Mouse (Mus musculus) left cerebral cortex, postnatal 10 days (tissue): ENCODE data around the gene Cypt3. TPM values are rescaled to one million over a fixed set of nuclear protein-coding genes. Genes with fewer than 3 reads are reported as not detected.

Experiments used
- DNase-seq, 2 experiments: peaks; one replicate each; pipeline ENCODE4 v3.0.0; 2021 to 2022; ENCODE audit warnings: low spot score in 2 of 2, mixed read lengths in 1 of 2; ENCODE audit errors: extremely low spot score in 1 of 2
- intact Hi-C: fragments of 180-260 bp; cut with DNase I; formaldehyde crosslinking; loops from one replicate; pipeline ENCODE4 v1.15.1; 2025
- total RNA-seq, 2 experiments: library from RNA; stranded (reverse); gene quantifications; 2 replicates each; pipeline ENCODE4 v1.2.3; 2021

Gene Cypt3
- total RNA-seq: not detected

DNA sequence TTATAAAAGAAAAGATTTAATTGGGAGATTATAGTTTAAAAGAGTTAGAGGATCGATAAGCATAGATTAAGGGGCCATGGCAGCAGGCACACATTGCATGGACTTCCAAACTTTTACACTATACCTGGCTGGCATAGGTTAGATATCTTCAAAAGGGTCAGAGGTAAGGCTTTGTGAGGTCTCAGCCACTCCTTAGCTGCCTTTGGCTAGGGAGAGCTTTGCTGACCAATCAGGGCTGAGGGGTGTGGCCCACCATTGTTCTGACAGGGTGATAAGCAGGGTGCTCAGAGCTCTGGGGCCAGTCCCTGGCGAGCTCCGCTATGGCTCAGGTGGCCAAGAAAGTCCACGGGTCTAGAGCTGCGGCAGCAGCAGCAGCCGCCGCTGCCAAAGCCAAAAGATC, at the start of gene Cypt3:
Gene Cypt3 (plus strand): TSS at position 301 of the 400 bp plus-strand sequence.
- no peak for DNase-seq
- intact Hi-C loops: no loop called here

DNA sequence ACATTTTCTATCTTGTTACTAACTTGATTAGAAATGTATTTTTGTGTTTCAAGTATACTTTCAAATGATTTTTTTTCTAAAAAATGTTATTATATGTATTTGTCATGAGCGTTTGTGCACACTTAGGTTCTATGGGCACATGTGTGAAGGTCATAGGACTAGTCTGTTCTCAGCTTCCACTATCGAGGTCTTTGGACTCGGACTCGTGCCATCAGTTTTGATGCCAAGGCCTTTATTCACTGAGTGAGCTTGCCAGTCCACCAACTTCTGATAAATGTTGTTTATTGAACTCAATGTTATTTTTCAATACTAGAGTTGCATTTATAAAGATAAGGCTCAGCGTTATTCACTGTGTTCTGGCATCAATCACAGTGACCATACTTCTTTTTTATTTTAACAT, 42.9 kb upstream of the Cypt3 start:
- DNase-seq: no peak
- intact Hi-C loops: no loop called here

DNA sequence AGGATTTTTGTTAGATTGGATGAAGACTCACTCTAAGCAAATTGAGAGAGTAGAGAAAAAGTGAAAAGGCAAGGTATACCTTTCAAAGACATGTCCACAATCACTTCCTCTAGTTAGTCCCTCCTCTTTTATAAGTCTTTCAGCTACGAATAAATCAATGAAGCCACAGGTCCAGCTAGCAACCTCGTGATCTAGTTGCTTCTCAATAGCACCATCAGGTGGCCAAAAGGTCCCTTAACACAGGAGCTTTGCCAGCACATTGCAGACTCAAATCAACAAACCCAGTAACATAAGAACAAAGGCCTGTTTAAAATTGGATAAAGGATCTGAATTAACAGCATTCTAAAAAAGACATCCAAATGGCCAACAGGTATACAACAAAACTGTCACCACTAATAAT, 30.0 kb upstream of the Cypt3 start:
- intact Hi-C loops: no loop called here
- DNase-seq: no peak

DNA sequence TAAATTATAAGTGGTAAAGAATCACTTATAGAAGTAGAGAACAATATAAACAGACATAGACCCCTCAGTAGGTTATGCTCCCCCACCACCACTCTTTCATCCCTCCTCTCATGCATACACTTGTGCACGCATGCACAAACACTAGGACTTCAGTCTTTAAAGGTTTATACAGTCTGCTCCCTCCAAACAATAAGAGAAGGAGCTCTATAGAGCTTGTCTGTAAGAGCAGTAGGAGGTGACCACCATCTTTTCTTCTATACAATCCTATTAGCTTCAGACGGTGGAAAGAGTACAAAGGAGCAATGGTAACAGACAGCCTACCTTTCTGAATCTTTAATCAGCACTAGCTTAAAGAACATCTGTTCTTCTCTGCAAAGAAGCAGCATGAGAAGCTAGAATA, 1.8 kb upstream of the Cypt3 start:
- intact Hi-C loops: no loop called here

DNA sequence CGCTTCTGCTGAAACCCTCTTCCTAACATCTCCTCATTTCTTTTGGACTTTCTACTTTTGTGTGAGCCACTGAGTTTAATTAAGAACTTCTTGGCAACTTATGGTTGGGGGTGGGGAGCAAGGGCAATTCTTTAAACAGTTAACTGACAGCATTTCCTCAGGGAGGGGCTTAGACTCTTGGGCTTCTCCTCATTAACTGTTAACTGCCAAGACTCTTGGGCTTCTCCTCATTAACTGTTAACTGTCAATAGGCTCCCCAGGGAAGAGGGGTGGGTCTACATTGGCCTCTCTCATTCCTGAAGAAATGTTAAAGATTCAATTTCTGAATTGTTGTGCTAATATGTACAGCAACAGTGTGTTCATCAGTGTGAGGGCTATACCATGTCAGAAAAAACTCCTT, 6.3 kb downstream of the Cypt3 start:
- intact Hi-C loops: no loop called here

More for the DNA sequence above, 1.8 kb upstream of the Cypt3 start:
- no peak for DNase-seq

DNA sequence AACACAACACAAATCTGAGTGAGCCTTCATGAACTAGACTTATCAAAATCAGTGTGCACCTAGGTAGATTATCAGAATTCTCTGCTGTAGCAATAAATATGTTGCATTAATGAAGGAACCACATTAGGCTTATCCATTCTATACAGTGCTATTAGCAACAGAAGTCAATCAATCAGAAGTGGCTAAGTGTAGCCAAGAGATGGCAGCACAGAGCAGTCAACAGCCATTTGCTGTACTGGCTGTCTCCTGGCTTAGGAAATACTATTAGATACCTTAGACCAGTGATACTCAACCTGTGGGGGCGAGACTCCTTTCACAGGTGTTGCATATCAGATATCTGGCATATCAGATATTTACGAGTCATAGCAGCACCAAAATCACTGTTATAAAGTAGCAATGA, 41.2 kb downstream of the Cypt3 start:
- intact Hi-C loops: no loop called here

More for the DNA sequence above, 6.3 kb downstream of the Cypt3 start:
- DNase-seq: no peak

More for the DNA sequence above, 41.2 kb downstream of the Cypt3 start:
- DNase-seq: no peak

Other genes with a start within 250 kb of the Cypt3 start
- gene Ubqln2, start 60.4 kb upstream of the Cypt3 start, total RNA-seq: 100 to 1,000 TPM; 252 to 255 TPM
- gene Kctd12b, start 137.8 kb downstream of the Cypt3 start, total RNA-seq: 1 to 10 TPM; 3.4 to 4.1 TPM
- 10 to 100 TPM; 73.8 to 80.0 TPM for gene Nbdy, start 165.0 kb downstream of the Cypt3 start, total RNA-seq